Mouse (Mus musculus) stomach, embryonic 14.5 days (tissue): ENCODE measurements around the gene Mturn. TPM values are rescaled to one million over a fixed set of nuclear protein-coding genes. Genes with fewer than 3 reads are reported as not detected.

Experiments used
- ATAC-seq: fragments of 200-750 bp; cut with Nextera tagmentation; 2 replicates; pipeline ENCODE4 v1.8.0; 2017; ENCODE audit warnings: low read depth, moderate TSS enrichment; ENCODE audit not compliant: insufficient number of reproducible peaks, insufficient read depth, low FRiP score
- H3K27ac ChIP-seq: fragments of 300-500 bp; sonication (generic); 2 replicates; pipeline ENCODE4 v1.5.1; 2014; ENCODE audit warnings: mild to moderate bottlenecking, low read length, moderate library complexity, mixed read lengths
- H3K27me3 ChIP-seq: fragments of 300-500 bp; sonication (generic); 2 replicates; pipeline ENCODE4 v1.6.1; 2014; ENCODE audit warnings: low read length, control low read depth, mixed read lengths; ENCODE audit not compliant: control insufficient read depth, insufficient read depth
- H3K36me3 ChIP-seq: fragments of 300-500 bp; sonication (generic); 2 replicates; pipeline ENCODE4 v1.6.1; 2014; ENCODE audit warnings: mild to moderate bottlenecking, control low read depth, low read length, moderate library complexity, mixed read lengths; ENCODE audit not compliant: control insufficient read depth, insufficient read depth
- H3K4me1 ChIP-seq: fragments of 300-500 bp; sonication (generic); 2 replicates; pipeline ENCODE4 v1.6.1; 2014; ENCODE audit warnings: low read length, control low read depth, mixed read lengths; ENCODE audit not compliant: control insufficient read depth, insufficient read depth
- H3K4me2 ChIP-seq: fragments of 300-500 bp; sonication (generic); replicated peaks from 2 replicates; pipeline ENCODE4 v1.6.1; 2014; ENCODE audit warnings: low read depth, low read length, control low read depth
- H3K4me3 ChIP-seq: fragments of 300-500 bp; sonication (generic); 2 replicates; pipeline ENCODE4 v1.5.1; 2014; ENCODE audit warnings: low read depth, low read length, control low read depth
- H3K9ac ChIP-seq: fragments of 300-500 bp; sonication (generic); replicated peaks from 2 replicates; pipeline ENCODE4 v1.6.1; 2014; ENCODE audit warnings: low read depth, mild to moderate bottlenecking, control low read depth, low read length, moderate library complexity, mixed read lengths
- H3K9me3 ChIP-seq: fragments of 300-500 bp; sonication (generic); 2 replicates; pipeline ENCODE4 v1.6.1; 2016; ENCODE audit warnings: low read depth, low read length, control low read depth; ENCODE audit not compliant: control insufficient read depth
- WGBS: fragments of 180-500 bp; shearing (Covaris S2); extraction: QIAGEN DNeasy Blood & Tissue Kit; methylation state at CpG from one replicate; pipeline ENCODE4 v1.1.7; 2014; 5-methylcytosine and 5-hydroxymethylcytosine counted together
- polyA plus RNA-seq: library from polyadenylated mRNA; unstranded; fragments of >200 nt; fragmentation: Nextera tagmentation; extraction: Ambion mirVana; gene quantifications from 2 replicates; pipeline ENCODE4 v1.2.1, GENCODE M21; 2014

Gene Mturn
- polyA plus RNA-seq, 1 experiment from 2014 or later: 10.3 TPM

DNA sequence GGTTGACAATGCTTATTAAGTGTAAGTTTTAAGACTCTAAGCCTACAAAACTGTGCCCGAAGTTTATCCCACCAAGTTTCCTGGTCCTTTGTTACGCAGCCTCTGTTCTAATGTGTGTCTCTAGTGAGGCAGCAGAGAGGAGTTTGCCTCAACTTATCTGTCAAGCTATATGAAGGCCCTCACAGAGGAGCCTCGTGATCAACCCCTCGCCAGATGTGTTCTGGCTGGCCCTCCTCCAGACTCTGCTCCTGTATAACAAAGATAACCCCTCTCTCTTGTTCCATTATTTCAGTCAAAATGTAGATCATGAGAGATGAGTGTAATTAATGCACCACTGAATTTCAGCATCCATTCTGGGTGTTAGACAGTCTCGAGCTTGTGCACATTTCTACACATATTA lies 1.7 kb upstream of the Mturn start:
- no peak for ATAC-seq
- Histone ChIP-seq H3K36me3 (no peaks in the 10 kb centered on the region), H3K4me3 (no peak overlapping the region), H3K27me3 (no peaks in the 10 kb centered on the region), H3K9me3 (no peaks in the 10 kb centered on the region), H3K4me1 (no peaks in the 10 kb centered on the region; the same call in 1 of the 2 replicates), H3K27ac (no peak overlapping the region), H3K4me2 (no peak overlapping the region), H3K9ac (no peak overlapping the region)
- WGBS: 73% methylated on average over 5 of the region's 5 CpGs

GRCm38 (mm10) chr6:54681746-54682428 lies 463 bp downstream of the Mturn start:
- ATAC-seq: no peak; the same call in 1 of the 2 replicates

DNA sequence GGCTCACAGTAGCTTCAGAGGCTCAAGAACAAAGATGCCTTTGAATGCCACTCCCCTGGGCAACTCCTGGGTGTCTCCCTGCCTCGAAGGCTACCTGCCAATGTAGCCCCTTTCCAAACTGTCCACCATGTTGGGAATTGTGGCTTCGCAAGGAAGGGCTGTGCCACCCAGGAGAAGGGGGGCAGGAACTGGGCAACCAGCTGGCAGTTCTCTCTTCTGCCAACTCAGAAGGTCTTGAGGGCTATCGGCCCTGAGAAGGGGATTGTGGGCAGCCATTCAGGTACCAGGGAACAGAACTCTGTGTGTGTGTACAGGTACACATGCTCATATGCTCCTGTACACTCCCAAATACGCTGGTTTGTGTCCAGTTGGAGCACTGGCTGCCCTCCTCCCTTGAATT lies 2.7 kb downstream of the Mturn start:
- WGBS: 85% methylated on average over 4 of the region's 4 CpGs
- Histone ChIP-seq H3K4me2 (no peak overlapping the region), H3K9me3 (no peaks in the 10 kb centered on the region), H3K4me1 (no peaks in the 10 kb centered on the region; the same call in 1 of the 2 replicates), H3K27me3 (no peaks in the 10 kb centered on the region), H3K36me3 (no peaks in the 10 kb centered on the region), H3K9ac (no peak overlapping the region), H3K4me3 (no peak overlapping the region), H3K27ac (no peak overlapping the region)
- no peak for ATAC-seq

More at GRCm38 (mm10) chr6:54681746-54682428, 463 bp downstream of the Mturn start:
- peak overlapping the region; percentile 96 for H3K4me2 ChIP-seq
- peak overlapping the region; percentile 47 for H3K9ac ChIP-seq
- under 1% methylated on average over 60 of the region's 61 CpGs for WGBS
- H3K4me3 ChIP-seq: peak overlapping the region; percentile 78
- peak overlapping the region; percentile 33; the same call in 1 of the 2 replicates for H3K27ac ChIP-seq
- H3K9me3 ChIP-seq: no peaks in the 10 kb centered on the region
- H3K27me3 ChIP-seq: no peaks in the 10 kb centered on the region
- no peaks in the 10 kb centered on the region; the same call in 1 of the 2 replicates for H3K4me1 ChIP-seq
- no peaks in the 10 kb centered on the region for H3K36me3 ChIP-seq

DNA sequence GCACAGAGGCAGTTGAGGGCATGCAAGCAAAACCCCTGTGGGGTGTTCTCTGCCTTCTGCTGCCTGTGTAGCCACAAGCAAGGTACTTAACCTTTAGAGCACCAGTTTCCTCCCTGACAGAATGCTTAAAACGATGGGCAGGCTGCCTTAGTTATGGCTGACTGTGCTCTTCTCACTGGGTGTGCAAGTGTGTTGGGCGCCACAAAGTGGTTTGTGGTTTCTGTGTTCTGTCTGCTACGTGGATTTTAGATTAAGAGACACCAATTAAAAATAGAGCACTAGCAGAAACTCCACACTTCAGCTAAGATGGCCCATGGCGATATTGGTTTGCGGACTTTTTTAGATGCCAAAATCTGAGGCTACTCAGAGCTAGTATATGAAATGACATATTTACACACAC lies 3.7 kb downstream of the Mturn start:
- no peaks in the 10 kb centered on the region for H3K27me3 ChIP-seq
- H3K4me3 ChIP-seq: no peak overlapping the region
- no peak overlapping the region for H3K4me2 ChIP-seq
- ATAC-seq: no peak
- H3K27ac ChIP-seq: no peak overlapping the region
- no peaks in the 10 kb centered on the region for H3K36me3 ChIP-seq
- no peak overlapping the region for H3K9ac ChIP-seq
- no peaks in the 10 kb centered on the region for H3K9me3 ChIP-seq
- H3K4me1 ChIP-seq: no peaks in the 10 kb centered on the region; the same call in 1 of the 2 replicates
- WGBS: 84% methylated on average over 5 of the region's 5 CpGs

GRCm38 (mm10) chr6:54685716-54686395 lies 4.4 kb downstream of the Mturn start:
- H3K4me2 ChIP-seq: no peak overlapping the region
- H3K4me3 ChIP-seq: no peak overlapping the region
- H3K27me3 ChIP-seq: no peaks in the 10 kb centered on the region
- no peaks in the 10 kb centered on the region for H3K36me3 ChIP-seq
- no peaks in the 10 kb centered on the region for H3K9me3 ChIP-seq
- H3K9ac ChIP-seq: no peak overlapping the region
- H3K4me1 ChIP-seq: no peaks in the 10 kb centered on the region; the same call in 1 of the 2 replicates
- H3K27ac ChIP-seq: no peak overlapping the region
- WGBS: 77% methylated on average over 14 of the region's 14 CpGs
- ATAC-seq: no peak

DNA sequence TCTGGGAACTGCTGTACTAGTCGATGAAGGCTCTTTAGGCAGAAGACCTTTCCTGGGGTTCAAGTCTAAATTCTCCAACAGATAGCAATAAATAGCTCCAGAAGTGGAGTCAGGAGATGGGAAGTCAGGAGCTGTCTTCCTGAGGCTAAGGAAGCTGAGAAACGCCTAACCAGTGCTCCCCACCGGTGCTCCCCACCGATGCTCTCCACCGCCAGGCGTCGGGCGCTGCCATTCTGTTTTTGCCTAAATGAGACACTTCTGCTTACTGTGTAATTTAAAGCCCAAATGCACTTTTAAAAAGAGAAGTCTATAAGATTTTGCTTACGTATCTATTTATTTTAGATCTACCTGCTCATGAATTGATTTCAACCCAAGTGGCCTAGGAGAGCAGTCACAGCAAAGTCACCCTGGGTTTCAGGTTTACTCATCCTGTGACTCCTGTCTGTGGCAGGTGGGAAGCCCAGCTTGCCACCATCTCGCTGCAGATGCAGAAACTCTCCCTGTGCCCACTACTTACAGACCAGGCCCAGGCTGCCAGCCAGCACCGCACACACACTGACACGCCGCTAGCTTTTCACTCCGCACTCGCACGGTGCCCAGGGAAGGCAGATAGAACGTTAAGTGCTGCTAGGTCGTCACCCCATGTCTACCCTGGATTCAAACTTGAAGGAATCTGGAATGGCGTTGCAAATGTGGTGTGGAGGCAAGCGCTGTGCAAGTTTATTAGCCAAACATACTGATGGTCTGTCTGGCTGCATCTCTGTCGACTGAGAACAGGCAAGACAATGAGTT lies 5.7 kb downstream of the Mturn start:
- H3K9ac ChIP-seq: no peak overlapping the region
- H3K4me3 ChIP-seq: no peak overlapping the region
- WGBS: 88% methylated on average over 21 of the region's 21 CpGs
- no peaks in the 10 kb centered on the region for H3K9me3 ChIP-seq
- no peak for ATAC-seq
- H3K27ac ChIP-seq: no peak overlapping the region
- H3K36me3 ChIP-seq: no peaks in the 10 kb centered on the region
- no peak overlapping the region for H3K4me2 ChIP-seq
- no peaks in the 10 kb centered on the region; the same call in 1 of the 2 replicates for H3K4me1 ChIP-seq
- H3K27me3 ChIP-seq: no peaks in the 10 kb centered on the region

GRCm38 (mm10) chr6:54688467-54689323 lies 7.3 kb downstream of the Mturn start:
- Histone ChIP-seq H3K4me1 (no peaks in the 10 kb centered on the region), H3K36me3 (no peaks in the 10 kb centered on the region), H3K9me3 (no peaks in the 10 kb centered on the region), H3K4me2 (no peak overlapping the region), H3K4me3 (no peak overlapping the region), H3K27me3 (no peaks in the 10 kb centered on the region), H3K9ac (no peak overlapping the region), H3K27ac (no peak overlapping the region)
- WGBS: 76% methylated on average over 18 of the region's 18 CpGs
- no peak for ATAC-seq

- H3K4me3 ChIP-seq: no peak overlapping the region
- WGBS: 86% methylated on average over 7 of the region's 7 CpGs
- no peak overlapping the region for H3K27ac ChIP-seq
- H3K36me3 ChIP-seq: no peaks in the 10 kb centered on the region
- H3K9ac ChIP-seq: no peak overlapping the region
- no peaks in the 10 kb centered on the region for H3K27me3 ChIP-seq
- ATAC-seq: no peak
- H3K9me3 ChIP-seq: no peaks in the 10 kb centered on the region
- no peaks in the 10 kb centered on the region for H3K4me1 ChIP-seq
- H3K4me2 ChIP-seq: no peak overlapping the region
Measured at GRCm38 (mm10) chr6:54689686-54690085, 8.3 kb downstream of the Mturn start.
